Mouse (Mus musculus) midbrain, embryonic 16.5 days (tissue): ENCODE measurements around the gene Stab1. TPM values are rescaled to one million over a fixed set of nuclear protein-coding genes. Genes with fewer than 3 reads are reported as not detected.

ENCODE experiments used
- ATAC-seq: fragments of 200-750 bp; cut with Nextera tagmentation; 2 replicates; pipeline ENCODE4 v1.8.0; 2017; ENCODE audit warnings: moderate TSS enrichment
- H3K27ac ChIP-seq: fragments of 300-500 bp; sonication (generic); 2 replicates; pipeline ENCODE4 v1.5.1; 2014; ENCODE audit warnings: mild to moderate bottlenecking, low read length, mixed read lengths
- H3K27me3 ChIP-seq: fragments of 300-500 bp; sonication (generic); 2 replicates; pipeline ENCODE4 v1.6.1; 2014; ENCODE audit warnings: low read depth, low read length, mixed read lengths; ENCODE audit not compliant: control insufficient read depth, insufficient read depth
- H3K36me3 ChIP-seq: fragments of 300-500 bp; sonication (generic); 2 replicates; pipeline ENCODE4 v1.6.1; 2014; ENCODE audit warnings: mild to moderate bottlenecking, low read length, moderate library complexity, mixed read lengths; ENCODE audit not compliant: control insufficient read depth, insufficient read depth
- H3K4me1 ChIP-seq: fragments of 300-500 bp; sonication (generic); 2 replicates; pipeline ENCODE4 v1.6.1; 2014; ENCODE audit warnings: mild to moderate bottlenecking, low read length, mixed read lengths; ENCODE audit not compliant: control insufficient read depth, insufficient read depth
- H3K4me2 ChIP-seq: fragments of 300-500 bp; sonication (generic); 2 replicates; pipeline ENCODE4 v1.6.1; 2014; ENCODE audit warnings: mild to moderate bottlenecking, low read length, mixed read lengths
- H3K4me3 ChIP-seq: fragments of 300-500 bp; sonication (generic); 2 replicates; pipeline ENCODE4 v1.5.1; 2014; ENCODE audit warnings: low read depth, mild to moderate bottlenecking, low read length, moderate library complexity, mixed read lengths
- H3K9ac ChIP-seq: fragments of 300-500 bp; sonication (generic); 2 replicates; pipeline ENCODE4 v1.6.1; 2014; ENCODE audit warnings: low read depth, low read length, mixed read lengths
- H3K9me3 ChIP-seq: fragments of 300-500 bp; sonication (generic); replicated peaks from 2 replicates; pipeline ENCODE4 v1.6.1; 2014; ENCODE audit warnings: mild to moderate bottlenecking, low read length, mixed read lengths; ENCODE audit not compliant: control insufficient read depth, poor library complexity, severe bottlenecking
- WGBS: fragments of 180-500 bp; shearing (Covaris S2); extraction: QIAGEN DNeasy Blood & Tissue Kit; methylation state at CpG from one replicate; pipeline ENCODE4 v1.1.7; 2014; 5-methylcytosine and 5-hydroxymethylcytosine counted together
- polyA plus RNA-seq: library from polyadenylated mRNA; unstranded; fragments of >200 nt; fragmentation: Nextera tagmentation; extraction: Ambion mirVana; gene quantifications from 2 replicates; pipeline ENCODE4 v1.2.1, GENCODE M21; 2015

Stab1 gene
- polyA plus RNA-seq, 1 experiment from 2014 or later = 15.4 TPM

GRCm38 (mm10) chr14:31172781-31173455, 4.5 kb upstream of the Stab1 start:
- H3K36me3 ChIP-seq = peaks cover 68% of the 10 kb centered on the region
- H3K4me2 ChIP-seq = no peak overlapping the region
- H3K27ac ChIP-seq = no peak overlapping the region
- 90% methylated on average over 18 of the region's 18 CpGs for WGBS
- no peaks in the 10 kb centered on the region for H3K9me3 ChIP-seq
- H3K9ac ChIP-seq = no peak overlapping the region
- no peak overlapping the region for H3K4me3 ChIP-seq
- no peaks in the 10 kb centered on the region for H3K27me3 ChIP-seq
- ATAC-seq = no peak
- H3K4me1 ChIP-seq = no peaks in the 10 kb centered on the region

GRCm38 (mm10) chr14:31171821-31172220, 3.4 kb upstream of the Stab1 start:
- H3K9me3 ChIP-seq = no peaks in the 10 kb centered on the region
- no peak overlapping the region for H3K4me3 ChIP-seq
- no peak overlapping the region for H3K9ac ChIP-seq
- no peak overlapping the region for H3K4me2 ChIP-seq
- peaks cover 58% of the 10 kb centered on the region for H3K36me3 ChIP-seq
- WGBS = 96% methylated on average over 15 of the region's 15 CpGs
- no peak for ATAC-seq
- H3K27me3 ChIP-seq = no peaks in the 10 kb centered on the region
- no peak overlapping the region for H3K27ac ChIP-seq
- H3K4me1 ChIP-seq = no peaks in the 10 kb centered on the region

- Histone ChIP-seq H3K9ac (no peak overlapping the region), H3K4me1 (no peaks in the 10 kb centered on the region), H3K27me3 (no peaks in the 10 kb centered on the region), H3K27ac (no peak overlapping the region), H3K4me3 (no peak overlapping the region), H3K4me2 (no peak overlapping the region), H3K9me3 (no peaks in the 10 kb centered on the region), H3K36me3 (peaks cover 54% of the 10 kb centered on the region)
- WGBS = 86% methylated on average over 11 of the region's 11 CpGs
- no peak for ATAC-seq
These were observed 2.9 kb upstream of the Stab1 start for GRCm38 (mm10) chr14:31171386-31171785.

- H3K4me2 ChIP-seq = no peak overlapping the region
- H3K27me3 ChIP-seq = no peaks in the 10 kb centered on the region
- H3K9me3 ChIP-seq = no peaks in the 10 kb centered on the region
- H3K4me1 ChIP-seq = no peaks in the 10 kb centered on the region
- 82% methylated on average over 13 of the region's 13 CpGs for WGBS
- no peak overlapping the region for H3K9ac ChIP-seq
- no peak overlapping the region for H3K4me3 ChIP-seq
- ATAC-seq = no peak
- H3K36me3 ChIP-seq = peaks cover 50% of the 10 kb centered on the region
- H3K27ac ChIP-seq = no peak overlapping the region
These were observed 2.5 kb upstream of the Stab1 start for GRCm38 (mm10) chr14:31170963-31171362.

GRCm38 (mm10) chr14:31169508-31169907, 1.1 kb upstream of the Stab1 start:
- WGBS = 83% methylated on average over 6 of the region's 6 CpGs
- peaks cover 36% of the 10 kb centered on the region for H3K36me3 ChIP-seq

GRCm38 (mm10) chr14:31166827-31167226, 1.6 kb downstream of the Stab1 start:
- H3K4me2 ChIP-seq = no peak overlapping the region
- ATAC-seq = no peak
- H3K36me3 ChIP-seq = peaks cover 11% of the 10 kb centered on the region
- H3K4me3 ChIP-seq = no peak overlapping the region
- no peaks in the 10 kb centered on the region for H3K4me1 ChIP-seq
- H3K27me3 ChIP-seq = no peaks in the 10 kb centered on the region
- no peaks in the 10 kb centered on the region for H3K9me3 ChIP-seq
- 51% methylated on average over 9 of the region's 9 CpGs for WGBS
- H3K9ac ChIP-seq = no peak overlapping the region
- H3K27ac ChIP-seq = no peak overlapping the region

More at GRCm38 (mm10) chr14:31169508-31169907, 1.1 kb upstream of the Stab1 start:
- H3K9ac ChIP-seq = no peak overlapping the region
- no peaks in the 10 kb centered on the region for H3K27me3 ChIP-seq
- no peak overlapping the region for H3K27ac ChIP-seq
- no peak for ATAC-seq
- H3K4me3 ChIP-seq = no peak overlapping the region
- H3K4me2 ChIP-seq = no peak overlapping the region
- H3K4me1 ChIP-seq = no peaks in the 10 kb centered on the region
- H3K9me3 ChIP-seq = no peaks in the 10 kb centered on the region

- H3K4me2 ChIP-seq = no peak overlapping the region
- H3K9ac ChIP-seq = no peak overlapping the region
- no peaks in the 10 kb centered on the region for H3K9me3 ChIP-seq
- peaks cover 4% of the 10 kb centered on the region for H3K36me3 ChIP-seq
- WGBS = 72% methylated on average over 10 of the region's 10 CpGs
- H3K27ac ChIP-seq = no peak overlapping the region
- no peak for ATAC-seq
- no peaks in the 10 kb centered on the region for H3K4me1 ChIP-seq
- H3K27me3 ChIP-seq = no peaks in the 10 kb centered on the region
- no peak overlapping the region for H3K4me3 ChIP-seq
These were observed 2.3 kb downstream of the Stab1 start for GRCm38 (mm10) chr14:31165991-31166630.

- no peak overlapping the region for H3K4me3 ChIP-seq
- no peaks in the 10 kb centered on the region for H3K36me3 ChIP-seq
- H3K27ac ChIP-seq = no peak overlapping the region
- no peak overlapping the region for H3K9ac ChIP-seq
- no peak for ATAC-seq
- no peaks in the 10 kb centered on the region for H3K4me1 ChIP-seq
- WGBS = 58% methylated on average over 7 of the region's 7 CpGs
- no peak overlapping the region for H3K4me2 ChIP-seq
- no peaks in the 10 kb centered on the region for H3K9me3 ChIP-seq
- H3K27me3 ChIP-seq = no peaks in the 10 kb centered on the region
These were observed 3.0 kb downstream of the Stab1 start for GRCm38 (mm10) chr14:31165458-31165857.

GRCm38 (mm10) chr14:31165010-31165409, 3.4 kb downstream of the Stab1 start:
- H3K4me2 ChIP-seq = no peak overlapping the region
- no peaks in the 10 kb centered on the region for H3K9me3 ChIP-seq
- H3K4me1 ChIP-seq = no peaks in the 10 kb centered on the region
- ATAC-seq = no peak
- no peak overlapping the region for H3K4me3 ChIP-seq
- H3K27ac ChIP-seq = no peak overlapping the region
- H3K9ac ChIP-seq = no peak overlapping the region
- no peaks in the 10 kb centered on the region for H3K36me3 ChIP-seq
- H3K27me3 ChIP-seq = no peaks in the 10 kb centered on the region
- WGBS = 54% methylated on average over 2 of the region's 2 CpGs
